Mouse (Mus musculus) MEL (cell line): ENCODE measurements around the gene Gm49403. TPM values are rescaled to one million over a fixed set of nuclear protein-coding genes. Genes with fewer than 3 reads are reported as not detected.

ENCODE experiments used
- DNase-seq: peaks from one replicate; pipeline ENCODE4 v3.0.0; 2011; ENCODE audit warnings: low read depth, low spot score
- H3K27ac ChIP-seq: 2 replicates; pipeline ENCODE4 v1.5.1; 2012; ENCODE audit warnings: low read depth, mild to moderate bottlenecking, control low read depth, low read length, moderate library complexity; ENCODE audit not compliant: control insufficient read depth
- H3K27me3 ChIP-seq, 2 experiments: fragments of 150-350 bp in 1 of 2; sonication (generic) in 1 of 2; 2 replicates each; pipeline ENCODE4 v1.6.1; 2012; ENCODE audit warnings: low read length in 2 of 2, mild to moderate bottlenecking in 2 of 2, improper control_type of control experiment in 1 of 2, moderate library complexity in 1 of 2; ENCODE audit not compliant: insufficient read depth in 2 of 2, control insufficient read depth in 1 of 2
- H3K36me3 ChIP-seq, 2 experiments: 2 replicates each; pipeline ENCODE4 v1.6.1; 2012 to 2014; ENCODE audit warnings: low read length in 2 of 2, improper control_type of control experiment in 1 of 2, inconsistent platforms in 1 of 2, mild to moderate bottlenecking in 1 of 2; ENCODE audit not compliant: insufficient read depth in 2 of 2, control insufficient read depth in 1 of 2
- H3K4me1 ChIP-seq, 2 experiments: fragments of 150-350 bp in 1 of 2; sonication (generic) in 1 of 2; 2 replicates each; pipeline ENCODE4 v1.6.1; 2012; ENCODE audit warnings: low read length in 2 of 2, improper control_type of control experiment in 1 of 2, mild to moderate bottlenecking in 1 of 2; ENCODE audit not compliant: insufficient read depth in 2 of 2, control insufficient read depth in 1 of 2
- H3K4me3 ChIP-seq, 2 experiments: fragments of 150-350 bp in 1 of 2; sonication (generic) in 1 of 2; 2 replicates each; pipeline ENCODE4 v1.5.1; 2012; ENCODE audit warnings: low read depth in 2 of 2, low read length in 2 of 2, mild to moderate bottlenecking in 2 of 2, moderate library complexity in 2 of 2, control low read depth in 1 of 2, improper control_type of control experiment in 1 of 2; ENCODE audit not compliant: control insufficient read depth in 1 of 2, insufficient read depth in 1 of 2
- H3K79me2 ChIP-seq: 2 replicates; pipeline ENCODE4 v1.6.1; 2012; ENCODE audit warnings: mild to moderate bottlenecking, low read length, moderate library complexity; ENCODE audit not compliant: control insufficient read depth, poor library complexity, insufficient read depth
- H3K9ac ChIP-seq: 2 replicates; pipeline ENCODE4 v1.6.1; 2012; ENCODE audit warnings: low read depth, mild to moderate bottlenecking, control low read depth, low read length, moderate library complexity; ENCODE audit not compliant: control insufficient read depth, poor library complexity, severe bottlenecking
- H3K9me3 ChIP-seq: fragments of 150-350 bp; sonication (generic); replicated peaks from 2 replicates; pipeline ENCODE4 v1.6.1; 2012; ENCODE audit warnings: mild to moderate bottlenecking, low read length, improper control_type of control experiment, moderate library complexity; ENCODE audit not compliant: insufficient read depth
- CHD1 ChIP-seq: IDR thresholded peaks from 2 replicates; pipeline ENCODE4 v1.6.1; 2012; ENCODE audit warnings: low read depth, mild to moderate bottlenecking, inconsistent platforms, low read length, improper control_type of control experiment
- CHD2 ChIP-seq: IDR thresholded peaks from 2 replicates; pipeline ENCODE4 v1.6.1; 2011; ENCODE audit warnings: low read length, improper control_type of control experiment
- CTCF ChIP-seq, 3 experiments: IDR thresholded peaks in 2 of 3; conservative IDR thresholded peaks in 1 of 3; 2 replicates each; pipeline ENCODE4 v1.5.1; 2011 to 2012; ENCODE audit warnings: low read length in 3 of 3, low read depth in 2 of 3, mild to moderate bottlenecking in 2 of 3, improper control_type of control experiment in 1 of 3, inconsistent platforms in 1 of 3, mixed read lengths in 1 of 3, moderate library complexity in 1 of 3; ENCODE audit not compliant: control insufficient read depth in 1 of 3, insufficient read depth in 1 of 3, poor library complexity in 1 of 3, severe bottlenecking in 1 of 3
- E2F4 ChIP-seq: IDR thresholded peaks from 2 replicates; pipeline ENCODE4 v1.6.1; 2011; ENCODE audit warnings: low read depth, low read length, improper control_type of control experiment, borderline replicate concordance
- ELF1 ChIP-seq: IDR thresholded peaks from 2 replicates; pipeline ENCODE4 v1.6.1; 2014; ENCODE audit warnings: low read depth, mild to moderate bottlenecking, inconsistent platforms, low read length, improper control_type of control experiment, moderate library complexity
- EP300 ChIP-seq, 2 experiments: IDR thresholded peaks; 2 replicates each; pipeline ENCODE4 v1.6.1; 2011; ENCODE audit warnings: improper control_type of control experiment in 2 of 2, low read length in 2 of 2, low read depth in 1 of 2, mild to moderate bottlenecking in 1 of 2
- ETS1 ChIP-seq: IDR thresholded peaks from 2 replicates; pipeline ENCODE4 v1.6.1; 2012; ENCODE audit warnings: low read depth, mild to moderate bottlenecking, inconsistent platforms, low read length, improper control_type of control experiment, moderate library complexity
- GABPA ChIP-seq: IDR thresholded peaks from 2 replicates; pipeline ENCODE4 v1.6.1; 2012; ENCODE audit warnings: low read depth, mild to moderate bottlenecking, inconsistent platforms, low read length, improper control_type of control experiment, moderate library complexity
- HCFC1 ChIP-seq: IDR thresholded peaks from 2 replicates; pipeline ENCODE4 v1.6.1; 2012; ENCODE audit warnings: low read depth, mild to moderate bottlenecking, inconsistent platforms, low read length, improper control_type of control experiment, moderate library complexity
- JUND ChIP-seq: IDR thresholded peaks from 2 replicates; pipeline ENCODE4 v1.6.1; 2011; ENCODE audit warnings: low read depth, mild to moderate bottlenecking, improper control_type of control experiment, low read length
- KAT2A ChIP-seq: conservative IDR thresholded peaks from 2 replicates; pipeline ENCODE4 v1.6.1; 2012; ENCODE audit warnings: low read depth, low read length, improper control_type of control experiment, inconsistent platforms
- MAX ChIP-seq: IDR thresholded peaks from 2 replicates; pipeline ENCODE4 v1.6.1; 2011; ENCODE audit warnings: low read length, improper control_type of control experiment
- MAZ ChIP-seq: IDR thresholded peaks from 2 replicates; pipeline ENCODE4 v1.6.1; 2012; ENCODE audit warnings: low read depth, mild to moderate bottlenecking, inconsistent platforms, low read length, improper control_type of control experiment
- MEF2A ChIP-seq: IDR thresholded peaks from 2 replicates; pipeline ENCODE4 v1.6.1; 2014; ENCODE audit warnings: low read depth, mild to moderate bottlenecking, inconsistent platforms, low read length, improper control_type of control experiment; ENCODE audit not compliant: poor library complexity, insufficient replicate concordance, severe bottlenecking; ENCODE audit errors: extremely low read depth
- MXI1 ChIP-seq: IDR thresholded peaks from 2 replicates; pipeline ENCODE4 v1.6.1; 2011; ENCODE audit warnings: mild to moderate bottlenecking, low read depth, low read length, improper control_type of control experiment
- MYB ChIP-seq: IDR thresholded peaks from 2 replicates; pipeline ENCODE4 v1.6.1; 2011; ENCODE audit warnings: mild to moderate bottlenecking, low read depth, low read length, improper control_type of control experiment
- MYC ChIP-seq: IDR thresholded peaks from 2 replicates; pipeline ENCODE4 v1.6.1; 2011; ENCODE audit warnings: low read depth, mild to moderate bottlenecking, low read length, improper control_type of control experiment, moderate library complexity
- NELFE ChIP-seq: IDR thresholded peaks from 2 replicates; pipeline ENCODE4 v1.6.1; 2011; ENCODE audit warnings: low read depth, low read length, improper control_type of control experiment
- NRF1 ChIP-seq: IDR thresholded peaks from 2 replicates; pipeline ENCODE4 v1.6.1; 2014; ENCODE audit warnings: low read depth, mild to moderate bottlenecking, inconsistent platforms, low read length, improper control_type of control experiment, moderate library complexity; ENCODE audit not compliant: poor library complexity, insufficient read depth, severe bottlenecking
- POLR2A ChIP-seq, 2 experiments: IDR thresholded peaks; 2 replicates each; pipeline ENCODE4 v1.6.1; 2011 to 2012; ENCODE audit warnings: low read length in 2 of 2, mild to moderate bottlenecking in 2 of 2, control low read depth in 1 of 2, improper control_type of control experiment in 1 of 2, low read depth in 1 of 2, moderate library complexity in 1 of 2; ENCODE audit not compliant: control insufficient read depth in 1 of 2, insufficient read depth in 1 of 2, poor library complexity in 1 of 2
- POLR2AphosphoS2 ChIP-seq: IDR thresholded peaks from 2 replicates; pipeline ENCODE4 v1.6.1; 2011; ENCODE audit warnings: low read length, improper control_type of control experiment
- POLR2AphosphoS5 ChIP-seq: IDR thresholded peaks from 2 replicates; pipeline ENCODE4 v1.6.1; 2012; ENCODE audit warnings: low read depth, borderline replicate concordance, mild to moderate bottlenecking, inconsistent platforms, low read length, moderate library complexity, mixed read lengths
- RAD21 ChIP-seq: IDR thresholded peaks from 2 replicates; pipeline ENCODE4 v1.6.1; 2011; ENCODE audit warnings: mild to moderate bottlenecking, low read depth, low read length, improper control_type of control experiment
- RCOR1 ChIP-seq: IDR thresholded peaks from 2 replicates; pipeline ENCODE4 v1.6.1; 2012; ENCODE audit warnings: low read depth, mild to moderate bottlenecking, inconsistent platforms, low read length, improper control_type of control experiment
- SMC3 ChIP-seq: IDR thresholded peaks from 2 replicates; pipeline ENCODE4 v1.6.1; 2011; ENCODE audit warnings: low read depth, low read length, improper control_type of control experiment
- TAL1 ChIP-seq: IDR thresholded peaks from 2 replicates; pipeline ENCODE4 v1.6.1; 2012; ENCODE audit warnings: mild to moderate bottlenecking, inconsistent platforms, low read length, moderate library complexity, mixed read lengths
- TBP ChIP-seq: IDR thresholded peaks from 2 replicates; pipeline ENCODE4 v1.8.0; 2011; ENCODE audit warnings: low read depth, low read length, improper control_type of control experiment
- TCF12 ChIP-seq: IDR thresholded peaks from 2 replicates; pipeline ENCODE4 v1.6.1; 2014; ENCODE audit warnings: low read depth, mild to moderate bottlenecking, inconsistent platforms, low read length, improper control_type of control experiment, moderate library complexity
- UBTF ChIP-seq: IDR thresholded peaks from 2 replicates; pipeline ENCODE4 v1.6.1; 2012; ENCODE audit warnings: low read depth, mild to moderate bottlenecking, inconsistent platforms, low read length, improper control_type of control experiment, moderate library complexity, borderline replicate concordance; ENCODE audit not compliant: insufficient read depth
- USF1 ChIP-seq: IDR thresholded peaks from 2 replicates; pipeline ENCODE4 v1.6.1; 2014; ENCODE audit warnings: low read depth, mild to moderate bottlenecking, inconsistent platforms, low read length, improper control_type of control experiment, moderate library complexity
- USF2 ChIP-seq, 2 experiments: IDR thresholded peaks; 2 replicates each; pipeline ENCODE4 v1.6.1; 2011 to 2012; ENCODE audit warnings: improper control_type of control experiment in 2 of 2, low read length in 2 of 2, borderline replicate concordance in 1 of 2, inconsistent platforms in 1 of 2, low read depth in 1 of 2, mild to moderate bottlenecking in 1 of 2; ENCODE audit not compliant: insufficient read depth in 1 of 2
- ZC3H11A ChIP-seq: IDR thresholded peaks from 2 replicates; pipeline ENCODE4 v1.6.1; 2012; ENCODE audit warnings: low read depth, mild to moderate bottlenecking, inconsistent platforms, low read length, improper control_type of control experiment
- ZMIZ1 ChIP-seq: IDR thresholded peaks from 2 replicates; pipeline ENCODE4 v1.6.1; 2012; ENCODE audit warnings: low read depth, mild to moderate bottlenecking, inconsistent platforms, low read length, improper control_type of control experiment, moderate library complexity
- ZNF384 ChIP-seq: IDR thresholded peaks from 2 replicates; pipeline ENCODE4 v1.6.1; 2012; ENCODE audit warnings: low read depth, mild to moderate bottlenecking, inconsistent platforms, low read length, improper control_type of control experiment
- polyA plus RNA-seq, 2 experiments: library from polyadenylated mRNA; stranded (reverse) in 1 of 2; unstranded in 1 of 2; fragments of >175 nt in 1 of 2; fragments of >200 nt in 1 of 2; gene quantifications; 2 replicates each; pipeline versions ENCODE4 v1.2.1 to v1.2.4; 2012; ENCODE audit warnings: low replicate concordance in 2 of 2, low read depth in 1 of 2; ENCODE audit not compliant: insufficient read length in 2 of 2, insufficient read depth in 1 of 2, missing spikeins in 1 of 2
- total RNA-seq: library from RNA; depleted of rRNA; stranded (reverse); fragments of 300-350 nt; gene quantifications from 2 replicates; pipeline ENCODE4 v1.2.3, GENCODE M21; 2012

The Gm49403 gene
- total and polyA plus RNA-seq, 3 experiments = not detected

DNA sequence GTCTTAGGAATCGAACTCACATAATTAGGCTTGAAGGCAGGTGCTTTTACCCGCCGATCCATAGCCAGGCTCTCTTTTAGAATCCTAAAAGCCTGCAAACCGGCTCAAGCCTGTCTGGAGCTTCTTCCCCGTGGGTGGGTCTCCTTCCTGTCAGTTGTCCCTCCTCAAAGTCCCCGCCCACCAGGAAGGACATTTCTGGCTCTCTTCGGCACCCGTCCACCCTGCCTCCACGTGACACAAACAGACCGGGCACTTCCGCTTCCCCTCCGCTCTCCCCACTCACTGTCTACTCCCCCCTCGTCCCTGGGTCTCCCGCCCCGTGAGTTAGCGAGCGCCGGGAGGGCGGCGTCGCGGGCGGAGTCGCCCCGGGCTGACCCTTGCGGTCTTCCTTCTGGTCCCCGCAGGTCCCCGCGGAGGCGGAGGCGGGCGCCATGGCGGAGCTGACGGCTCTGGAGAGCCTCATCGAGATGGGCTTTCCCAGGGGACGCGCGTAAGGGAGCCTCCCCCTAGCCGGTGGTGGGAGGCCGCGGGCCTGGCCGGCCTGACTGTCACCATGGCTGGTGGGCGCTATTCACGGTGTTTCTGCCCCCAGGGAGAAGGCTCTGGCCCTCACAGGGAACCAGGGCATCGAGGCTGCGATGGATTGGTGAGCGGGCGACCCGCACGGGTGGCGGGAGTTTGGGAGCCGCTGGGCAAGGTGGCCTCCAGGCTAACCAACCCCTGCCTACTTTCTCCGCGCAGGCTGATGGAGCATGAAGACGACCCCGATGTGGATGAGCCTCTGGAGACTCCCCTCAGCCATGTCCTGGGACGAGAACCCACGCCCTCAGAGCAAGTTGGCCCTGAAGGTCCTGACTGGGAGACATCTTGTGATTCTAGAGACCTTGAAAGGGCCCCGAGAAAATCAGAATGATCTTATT is 12.2 kb upstream of the Gm49403 start, which contains the start of gene Ubxn1:
Gene Ubxn1 (plus strand): TSS at position 230 of the 920 bp plus-strand sequence.
- H3K4me1 ChIP-seq = peaks cover 10 to 21% of the 10 kb centered on the region in 2 experiments; a peak in 3 of 4 replicates
- H3K27ac ChIP-seq = peak within 1 kb of the TSS; percentile 74
- no peaks in the 10 kb centered on the region for H3K27me3 ChIP-seq
- DNase-seq = peak; percentile 99
- no peaks in the 10 kb centered on the region for H3K9me3 ChIP-seq
- peaks cover 8 to 26% of the 10 kb centered on the region in 2 experiments for H3K36me3 ChIP-seq
- peak within 1 kb of the TSS; percentile 73 to 94 for H3K4me3 ChIP-seq
- peak within 1 kb of the TSS; percentile 98 for H3K9ac ChIP-seq
- peaks cover 15% of the 10 kb centered on the region for H3K79me2 ChIP-seq
- TF ChIP-seq ELF1 (peak; percentile 98), JUND (no peak), POLR2AphosphoS5 (peak; percentile 27; the same call in 1 of the 2 replicates), ZMIZ1 (0 out of 2 replicates have a peak, but pooled peaks have one; percentile 53), KAT2A (peak; percentile 87), CTCF (IDR thresholded peaks at IDR 0.05 in 2 of 3, conservative IDR thresholded peaks at IDR 0.05 in 1 of 3; ENCODE audit: control insufficient read depth in 1 of 3, insufficient read depth in 1 of 3, low read depth in 2 of 3, low read length in 3 of 3, poor library complexity in 1 of 3, severe bottlenecking in 1 of 3) (no peak), POLR2A (IDR thresholded peaks at IDR 0.05; ENCODE audit: control insufficient read depth in 1 of 2, insufficient read depth in 1 of 2, low read depth in 1 of 2, low read length in 2 of 2, poor library complexity in 1 of 2) (peak; percentile 67 to 89; a peak in 3 of 4 replicates), HCFC1 (peak; percentile 99), RCOR1 (no peak), CHD2 (no peak), TCF12 (peak; percentile 67), MAZ (peak; percentile 99), UBTF (no peak), TAL1 (no peak), MYC (peak; percentile 83), EP300 (IDR thresholded peaks at IDR 0.05; ENCODE audit: low read depth in 1 of 2, low read length in 2 of 2) (peak in 1 of 2 experiments; percentile 59; a peak in 2 of 4 replicates), ETS1 (peak; percentile 63; the same call in 1 of the 2 replicates), GABPA (no peak), POLR2AphosphoS2 (peak; percentile 65; the same call in 1 of the 2 replicates), NELFE (peak; percentile 75), USF2 (IDR thresholded peaks at IDR 0.05; ENCODE audit: borderline replicate concordance in 1 of 2, insufficient read depth in 1 of 2, low read depth in 1 of 2, low read length in 2 of 2) (peak; percentile 88 to 96), NRF1 (0 out of 2 replicates have a peak, but pooled peaks have one; percentile 37), TBP (peak; percentile 64; the same call in 1 of the 2 replicates), CHD1 (no peak), ZNF384 (peak; percentile 3; the same call in 1 of the 2 replicates), SMC3 (no peak), MYB (peak; percentile 38; the same call in 1 of the 2 replicates), USF1 (peak; percentile 100), MAX (peak; percentile 99), RAD21 (no peak), MEF2A (peak; percentile 62; the same call in 1 of the 2 replicates), ZC3H11A (no peak), E2F4 (peak; percentile 39; the same call in 1 of the 2 replicates), MXI1 (peak; percentile 92)
